Mouse (Mus musculus): Measurements from ENCODE around the gene 1700003H04Rik. TPM values are rescaled to one million over a fixed set of nuclear protein-coding genes. Genes with fewer than 3 reads are reported as not detected.

The 1700003H04Rik gene
- polyA plus RNA-seq, 1 experiment from 2014 or later = not detected

- Histone ChIP-seq H3K9me3 (replicated peaks; ENCODE audit: control insufficient read depth, low read length) (no peaks in the 10 kb centered on the region), H3K27me3 (ENCODE audit: control insufficient read depth, insufficient read depth, low read length) (no peaks in the 10 kb centered on the region), H3K4me1 (ENCODE audit: control insufficient read depth, insufficient read depth, low read length) (no peaks in the 10 kb centered on the region), H3K9ac (ENCODE audit: low read length) (no peak overlapping the region), H3K27ac (ENCODE audit: low read length) (no peak overlapping the region), H3K36me3 (ENCODE audit: control insufficient read depth, insufficient read depth) (no peaks in the 10 kb centered on the region), H3K4me3 (ENCODE audit: low read length) (no peak overlapping the region), H3K4me2 (ENCODE audit: low read depth, low read length) (no peak overlapping the region)
- no peak for ATAC-seq (replicated peaks; ENCODE audit: extremely low read depth, insufficient read depth, low FRiP score)
Measured at GRCm38 (mm10) chr3:124555963-124556362, 24.9 kb downstream of the 1700003H04Rik start.

- H3K9me3 ChIP-seq (replicated peaks; ENCODE audit: control insufficient read depth, low read length) = no peaks in the 10 kb centered on the region
- WGBS = 59% methylated on average over 2 of the region's 2 CpGs
- no peak overlapping the region for H3K9ac ChIP-seq (ENCODE audit: low read length)
- no peaks in the 10 kb centered on the region for H3K4me1 ChIP-seq (ENCODE audit: control insufficient read depth, insufficient read depth, low read length)
- ATAC-seq (replicated peaks; ENCODE audit: extremely low read depth, insufficient read depth, low FRiP score) = no peak
- no peaks in the 10 kb centered on the region for H3K36me3 ChIP-seq (ENCODE audit: control insufficient read depth, insufficient read depth)
- no peaks in the 10 kb centered on the region for H3K27me3 ChIP-seq (ENCODE audit: control insufficient read depth, insufficient read depth, low read length)
- H3K4me3 ChIP-seq (ENCODE audit: low read length) = no peak overlapping the region
- H3K4me2 ChIP-seq (ENCODE audit: low read depth, low read length) = no peak overlapping the region
- no peak overlapping the region for H3K27ac ChIP-seq (ENCODE audit: low read length)
Measured at GRCm38 (mm10) chr3:124555092-124555491, 25.8 kb downstream of the 1700003H04Rik start.

GRCm38 (mm10) chr3:124548898-124549297 lies 32.0 kb downstream of the 1700003H04Rik start:
- Histone ChIP-seq H3K27ac (ENCODE audit: low read length) (no peak overlapping the region), H3K4me3 (ENCODE audit: low read length) (no peak overlapping the region), H3K36me3 (ENCODE audit: control insufficient read depth, insufficient read depth) (no peaks in the 10 kb centered on the region), H3K27me3 (ENCODE audit: control insufficient read depth, insufficient read depth, low read length) (no peaks in the 10 kb centered on the region), H3K4me1 (ENCODE audit: control insufficient read depth, insufficient read depth, low read length) (no peaks in the 10 kb centered on the region), H3K4me2 (ENCODE audit: low read depth, low read length) (no peak overlapping the region), H3K9ac (ENCODE audit: low read length) (no peak overlapping the region), H3K9me3 (replicated peaks; ENCODE audit: control insufficient read depth, low read length) (no peaks in the 10 kb centered on the region)
- no peak for ATAC-seq (replicated peaks; ENCODE audit: extremely low read depth, insufficient read depth, low FRiP score)
- 79% methylated on average over 10 of the region's 10 CpGs for WGBS

GRCm38 (mm10) chr3:124538260-124538659 lies 42.6 kb downstream of the 1700003H04Rik start:
- Histone ChIP-seq H3K4me2 (ENCODE audit: low read depth, low read length) (no peak overlapping the region), H3K9ac (ENCODE audit: low read length) (no peak overlapping the region), H3K36me3 (ENCODE audit: control insufficient read depth, insufficient read depth) (no peaks in the 10 kb centered on the region), H3K27me3 (ENCODE audit: control insufficient read depth, insufficient read depth, low read length) (no peaks in the 10 kb centered on the region), H3K9me3 (replicated peaks; ENCODE audit: control insufficient read depth, low read length) (no peaks in the 10 kb centered on the region), H3K4me3 (ENCODE audit: low read length) (no peak overlapping the region), H3K27ac (ENCODE audit: low read length) (no peak overlapping the region), H3K4me1 (ENCODE audit: control insufficient read depth, insufficient read depth, low read length) (no peaks in the 10 kb centered on the region)
- ATAC-seq (replicated peaks; ENCODE audit: extremely low read depth, insufficient read depth, low FRiP score) = no peak
- 74% methylated on average over 2 of the region's 2 CpGs for WGBS

- Histone ChIP-seq H3K36me3 (ENCODE audit: control insufficient read depth, insufficient read depth) (no peaks in the 10 kb centered on the region), H3K9me3 (replicated peaks; ENCODE audit: control insufficient read depth, low read length) (no peaks in the 10 kb centered on the region), H3K9ac (ENCODE audit: low read length) (no peak overlapping the region), H3K27ac (ENCODE audit: low read length) (no peak overlapping the region), H3K4me2 (ENCODE audit: low read depth, low read length) (no peak overlapping the region), H3K4me1 (ENCODE audit: control insufficient read depth, insufficient read depth, low read length) (no peaks in the 10 kb centered on the region), H3K27me3 (ENCODE audit: control insufficient read depth, insufficient read depth, low read length) (no peaks in the 10 kb centered on the region), H3K4me3 (ENCODE audit: low read length) (no peak overlapping the region)
- no peak for ATAC-seq (replicated peaks; ENCODE audit: extremely low read depth, insufficient read depth, low FRiP score)
- 28% methylated on average over 1 of the region's 1 CpGs for WGBS
Measured at GRCm38 (mm10) chr3:124536602-124537001, 44.3 kb downstream of the 1700003H04Rik start.

GRCm38 (mm10) chr3:124518786-124519185 lies 62.1 kb downstream of the 1700003H04Rik start:
- 65% methylated on average over 2 of the region's 2 CpGs for WGBS
- H3K4me2 ChIP-seq (ENCODE audit: low read depth, low read length) = no peak overlapping the region
- no peaks in the 10 kb centered on the region for H3K4me1 ChIP-seq (ENCODE audit: control insufficient read depth, insufficient read depth, low read length)
- H3K9me3 ChIP-seq (replicated peaks; ENCODE audit: control insufficient read depth, low read length) = no peaks in the 10 kb centered on the region
- no peaks in the 10 kb centered on the region for H3K27me3 ChIP-seq (ENCODE audit: control insufficient read depth, insufficient read depth, low read length)
- no peak overlapping the region for H3K4me3 ChIP-seq (ENCODE audit: low read length)
- ATAC-seq (replicated peaks; ENCODE audit: extremely low read depth, insufficient read depth, low FRiP score) = no peak
- no peaks in the 10 kb centered on the region for H3K36me3 ChIP-seq (ENCODE audit: control insufficient read depth, insufficient read depth)
- no peak overlapping the region for H3K9ac ChIP-seq (ENCODE audit: low read length)
- no peak overlapping the region for H3K27ac ChIP-seq (ENCODE audit: low read length)

Other genes starting within 250 kb of the 1700003H04Rik start
- not detected in 2 replicates for gene 1700006A11Rik, start 155.1 kb downstream of the 1700003H04Rik start, polyA plus RNA-seq (2015; fragmentation: Nextera tagmentation; extraction: Ambion mirVana)

Measured in heart, embryonic 16.5 days (tissue).